Mouse (Mus musculus) retina, embryonic 14.5 days (tissue): ENCODE measurements around the gene Zfp740.

ENCODE experiments used
- DNase-seq: peaks from one replicate; pipeline ENCODE4 v3.0.0-alpha.2; 2015; ENCODE audit warnings: low spot score

The Zfp740 gene

DNA sequence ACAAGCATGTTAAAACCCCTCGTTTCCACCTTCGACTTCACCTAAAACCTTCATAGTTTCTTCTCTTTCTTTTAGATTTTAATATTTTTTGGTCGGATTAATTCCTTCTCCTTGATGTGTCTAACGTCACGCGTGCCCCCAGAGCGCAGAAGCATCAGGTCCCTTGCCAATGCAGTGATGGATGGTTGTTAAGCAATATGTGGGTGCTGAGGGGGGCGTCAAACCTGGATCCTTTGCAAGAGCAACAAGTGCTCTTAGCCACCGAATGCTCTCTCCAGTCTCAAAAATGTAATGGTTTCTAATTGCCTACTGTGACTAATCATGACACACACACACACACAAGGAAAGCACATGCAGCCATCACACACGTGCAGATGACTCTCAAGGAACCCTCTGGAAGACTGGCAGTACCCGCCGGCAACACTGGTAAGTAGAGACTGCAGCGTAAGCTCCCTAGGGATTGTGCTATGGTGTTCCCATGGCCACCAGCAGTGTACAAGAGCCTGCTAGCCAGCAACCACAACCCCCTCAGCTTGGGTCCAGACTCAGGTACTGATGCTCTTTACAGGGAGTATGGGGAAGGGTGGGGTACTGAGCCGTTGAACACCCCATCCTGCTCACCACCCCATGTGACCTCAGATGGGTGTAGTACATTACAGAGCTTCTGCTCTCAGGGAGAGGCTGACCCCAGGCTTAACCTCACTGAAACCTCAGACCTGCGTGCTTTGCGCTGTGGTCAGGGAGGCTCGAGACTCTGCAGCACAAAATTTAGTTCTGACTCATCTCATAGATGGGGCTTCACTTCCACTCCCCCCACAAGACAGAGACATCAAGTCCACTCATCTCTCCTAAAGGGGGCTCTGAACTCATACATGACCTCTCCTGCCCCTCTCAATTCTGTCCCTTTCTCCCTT lies 27.6 kb downstream of the Zfp740 start:
- no peak for DNase-seq

- no peak for DNase-seq
These were observed 28.7 kb downstream of the Zfp740 start, which contains the start of gene Itgb7 for GRCm38 (mm10) chr15:102231748-102232147. TSS of gene Itgb7 (minus strand) at chr15:102231944.

GRCm38 (mm10) chr15:102232764-102233163 lies 29.7 kb downstream of the Zfp740 start:
- DNase-seq, result no peak

GRCm38 (mm10) chr15:102233896-102234295 lies 30.8 kb downstream of the Zfp740 start:
- DNase-seq, result peak; percentile 55

DNA sequence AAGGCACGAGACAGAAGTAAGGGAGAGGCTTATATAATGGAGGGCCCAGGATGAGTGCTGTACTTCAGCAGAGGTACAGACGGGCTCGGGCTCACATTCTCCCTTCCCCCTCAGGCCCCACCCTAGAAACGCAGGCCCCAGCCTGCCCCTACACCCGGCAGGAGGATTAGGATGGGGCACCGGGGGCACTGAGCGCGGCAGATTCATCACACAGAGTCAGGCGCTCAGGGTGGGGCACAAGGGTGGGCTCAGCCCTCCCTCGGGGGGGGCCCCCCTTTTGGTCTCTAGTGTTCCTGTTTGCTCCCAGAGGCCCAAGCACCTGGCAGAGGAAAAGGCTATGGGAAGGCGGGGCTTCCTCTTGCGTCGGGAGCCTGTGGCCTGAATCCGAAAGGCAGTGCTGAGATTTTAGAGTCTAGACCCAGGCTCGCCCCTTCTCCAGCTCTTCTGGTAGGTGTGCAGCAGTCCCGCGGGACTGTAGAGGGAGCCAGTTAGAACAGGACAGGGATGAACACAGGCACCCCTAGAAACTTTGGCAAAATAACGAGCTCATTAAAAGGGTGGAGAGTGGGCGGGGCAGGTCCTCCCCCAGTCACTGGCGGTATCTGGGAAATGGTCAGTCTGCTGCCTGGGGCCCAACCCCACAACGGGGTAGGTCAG lies 32.5 kb downstream of the Zfp740 start:
- DNase-seq, result peak; percentile 57

DNA sequence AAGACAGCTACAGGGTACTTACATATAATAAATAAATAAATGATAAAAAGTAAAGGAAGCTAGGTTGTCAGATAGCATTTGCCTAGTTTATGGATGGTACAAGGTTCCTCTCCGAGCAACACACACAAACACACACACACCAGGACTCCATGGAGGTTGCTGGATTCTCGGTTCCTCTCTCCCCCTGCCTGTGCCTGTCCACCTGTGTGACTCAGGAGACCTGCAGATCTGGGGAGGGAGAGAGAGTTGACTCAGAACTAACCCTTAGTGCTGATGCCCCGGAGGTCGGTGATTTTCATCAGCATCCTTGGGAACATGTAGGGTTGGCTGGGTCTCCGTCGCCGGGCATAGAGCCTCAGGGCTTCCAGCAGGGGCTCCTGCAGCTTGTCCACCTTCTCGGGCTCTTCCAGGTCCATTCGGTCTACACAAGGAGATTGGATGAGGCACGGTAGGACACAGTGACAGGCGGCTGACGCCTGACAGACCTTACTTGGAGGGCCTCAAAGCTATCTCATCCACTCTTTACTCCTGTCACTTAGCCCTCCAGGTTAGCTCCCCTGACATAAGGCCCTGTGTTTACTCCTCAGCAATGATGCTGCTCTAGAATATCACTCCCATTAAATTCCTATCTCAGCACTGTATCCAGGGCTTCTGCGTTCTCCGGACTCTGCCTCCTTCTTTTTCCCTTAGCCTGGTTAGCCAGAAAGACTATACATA lies 35.7 kb downstream of the Zfp740 start:
- no peak for DNase-seq

DNA sequence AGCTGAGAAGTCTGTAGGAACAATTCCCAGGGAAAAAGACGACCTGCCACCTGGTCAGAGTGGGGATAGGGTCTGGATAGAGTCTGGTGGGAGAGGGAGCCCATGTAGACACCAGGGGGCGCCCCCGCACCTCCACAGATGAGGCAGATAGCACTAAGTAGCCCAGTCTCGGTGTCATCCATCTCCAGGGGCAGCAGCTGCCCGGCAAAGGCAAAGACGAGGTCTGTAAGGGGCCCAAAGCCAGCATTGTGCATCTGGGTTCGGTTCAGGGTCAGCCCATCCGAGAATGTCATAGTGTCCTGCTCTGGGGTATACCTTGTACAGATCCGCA lies 36.2 kb downstream of the Zfp740 start:
- peak; percentile 92 for DNase-seq

- no peak for DNase-seq
These were observed 36.8 kb downstream of the Zfp740 start for GRCm38 (mm10) chr15:102239851-102240250.

DNA sequence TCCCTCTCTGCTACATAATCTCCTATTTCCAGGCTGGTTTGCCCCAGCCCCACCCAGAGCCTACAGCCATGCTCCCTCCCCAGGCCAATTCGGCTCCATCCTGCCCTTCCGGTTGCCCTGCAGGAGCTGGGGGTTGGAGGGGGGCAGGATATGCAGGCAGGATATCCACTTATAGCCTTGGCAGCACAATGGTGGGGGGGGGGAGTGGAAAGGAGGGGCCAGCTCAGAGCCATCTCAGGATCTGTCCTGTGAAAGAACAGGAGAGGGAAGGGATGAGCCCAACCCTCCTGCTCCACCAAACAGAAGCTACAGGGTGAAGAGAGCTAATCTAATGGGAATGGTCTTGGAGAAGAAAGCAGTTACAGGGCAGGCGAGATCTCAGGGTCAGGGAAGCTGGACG lies 37.6 kb downstream of the Zfp740 start:
- no peak for DNase-seq

DNA sequence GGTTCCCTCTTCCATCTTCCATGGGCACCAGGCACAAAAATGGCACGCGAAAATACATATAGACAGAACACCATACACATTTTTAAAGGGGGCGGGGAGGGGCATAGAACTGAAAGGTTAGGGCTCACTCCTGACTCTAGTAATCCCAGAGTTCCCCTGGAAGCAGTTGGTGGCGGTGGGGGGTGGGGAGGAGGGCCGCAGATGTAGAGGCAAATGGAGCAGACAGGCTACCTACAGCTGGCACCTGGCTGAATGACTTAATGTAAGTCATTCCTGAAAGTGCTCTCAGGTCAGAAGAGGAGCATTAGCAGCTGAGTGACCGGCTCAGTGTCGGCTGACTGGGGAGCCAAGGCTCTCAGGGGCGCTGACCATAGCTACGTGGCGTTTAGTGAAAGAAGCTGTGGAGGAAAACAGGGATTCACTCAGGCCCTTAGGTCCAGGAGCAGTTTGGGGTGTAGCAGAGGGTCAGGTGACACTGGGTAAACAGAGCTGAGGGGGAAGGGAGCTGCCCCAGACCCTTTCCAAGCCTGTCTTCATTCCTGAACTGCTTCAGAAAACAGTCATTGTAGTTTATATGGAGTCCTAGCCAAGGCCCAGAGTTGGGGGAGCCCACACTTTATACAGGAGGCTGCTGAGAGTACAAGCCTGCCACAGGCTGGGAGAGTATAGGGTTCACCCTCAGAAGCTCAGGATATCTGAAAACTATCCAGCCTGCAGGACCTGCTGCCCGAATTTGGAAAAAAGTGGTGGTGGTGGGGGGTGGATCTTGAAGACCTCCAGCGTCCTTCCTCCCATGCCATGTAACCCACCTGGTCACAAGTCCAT lies 39.6 kb downstream of the Zfp740 start:
- no peak for DNase-seq

- DNase-seq, result no peak
These were observed 40.5 kb downstream of the Zfp740 start for GRCm38 (mm10) chr15:102243229-102244190.

DNA sequence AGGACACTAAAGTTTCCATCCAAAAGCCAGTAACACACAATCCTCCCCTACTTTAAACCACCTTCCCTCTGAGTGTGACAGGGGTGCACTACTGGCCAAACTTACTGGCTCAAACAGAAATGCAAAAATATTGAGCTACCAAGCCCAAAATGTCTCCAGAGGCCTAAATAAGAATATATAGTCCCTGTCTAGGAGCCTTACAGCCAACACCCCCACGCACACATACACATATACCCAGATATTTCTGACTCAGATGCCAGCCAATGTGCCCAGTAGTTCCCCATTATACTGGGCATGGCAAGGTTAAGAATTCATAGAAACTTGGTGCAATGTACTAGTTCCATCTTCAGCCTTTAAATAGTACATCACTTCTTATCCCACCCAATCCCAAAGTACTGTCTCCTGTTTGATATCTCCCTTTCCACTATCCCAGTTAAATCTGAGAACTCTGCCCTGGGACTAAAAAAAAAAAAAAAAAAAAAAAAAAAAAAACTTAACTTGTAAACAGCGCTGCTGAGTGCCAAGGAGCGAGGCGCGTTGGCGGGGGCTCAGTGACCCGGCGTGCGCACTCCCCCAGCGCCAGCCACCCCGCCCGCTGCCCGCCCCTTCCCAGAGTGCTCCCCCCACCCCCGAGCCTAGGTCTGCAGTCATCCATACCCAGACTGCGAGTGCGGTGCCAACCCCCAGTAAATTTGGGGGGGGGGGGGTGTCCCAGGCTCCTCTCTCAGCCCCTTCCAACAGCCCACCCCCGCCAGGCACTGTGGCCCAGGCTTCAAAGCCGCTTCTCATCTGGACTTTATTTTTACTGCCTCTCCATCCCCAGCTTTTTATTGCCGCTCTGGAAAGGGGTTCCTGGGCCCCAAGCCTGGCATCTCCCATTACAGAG lies 41.5 kb downstream of the Zfp740 start:
- no peak for DNase-seq

GRCm38 (mm10) chr15:102245461-102245881 lies 42.4 kb downstream of the Zfp740 start:
- DNase-seq, result no peak

DNA sequence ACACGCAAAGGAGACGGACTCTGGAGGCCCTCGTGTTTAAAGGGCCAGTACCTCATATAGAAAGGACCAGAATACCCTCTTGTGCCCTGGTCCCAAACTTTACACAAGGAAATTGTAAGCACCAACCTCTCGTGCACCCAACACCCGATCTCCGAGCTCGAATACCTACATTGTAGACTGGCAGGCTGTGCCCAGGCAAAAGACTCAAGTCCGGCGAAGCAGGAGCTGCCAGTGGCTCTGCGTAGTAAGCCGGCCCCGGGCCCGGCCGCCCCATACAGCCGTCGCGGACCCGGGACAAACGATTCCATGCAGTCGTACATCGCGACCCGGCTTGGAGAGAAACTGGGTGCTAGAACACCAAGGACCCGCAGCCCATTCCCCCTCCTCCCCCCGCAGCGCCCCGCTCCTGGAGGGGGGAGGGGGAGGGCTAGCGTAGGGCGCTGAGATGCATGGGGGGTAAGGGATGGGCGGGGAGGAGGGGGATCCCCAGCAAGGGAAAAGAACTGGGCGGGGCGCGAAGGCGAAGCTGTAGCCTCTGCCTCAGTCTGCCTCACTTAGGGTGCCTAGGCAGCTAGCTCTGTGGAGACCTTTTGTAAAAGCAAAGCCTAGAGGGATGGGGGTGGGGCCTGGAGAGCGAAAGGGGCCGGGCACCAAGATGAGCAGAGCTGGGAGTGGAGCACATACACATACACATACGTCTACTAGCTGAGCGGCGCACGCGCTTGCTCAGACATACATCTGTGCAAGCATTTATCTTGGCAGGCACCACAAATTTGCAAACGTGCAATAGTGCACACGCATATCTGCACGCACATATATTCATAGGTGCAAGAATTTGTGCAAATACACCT lies 43.1 kb downstream of the Zfp740 start:
- DNase-seq, result peak; percentile 58

DNA sequence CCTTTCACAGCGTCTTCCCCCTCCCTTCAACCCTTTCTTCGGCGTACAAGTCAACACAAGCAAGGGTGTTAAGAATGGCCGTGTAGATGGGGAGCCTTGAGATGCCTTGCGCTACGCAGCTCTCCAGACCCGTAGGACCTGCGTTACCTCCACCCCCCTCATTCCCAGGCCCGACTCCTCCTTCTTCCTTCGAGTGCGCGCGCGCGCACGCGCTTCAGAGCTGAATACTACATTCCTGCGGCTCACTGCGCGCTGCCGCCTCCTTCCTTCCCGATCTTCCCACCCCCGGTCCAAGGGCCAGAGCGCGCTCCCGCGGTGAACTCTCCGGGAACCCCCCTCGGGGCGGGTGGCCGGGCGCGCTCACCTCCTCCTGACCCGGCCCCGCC lies 43.8 kb downstream of the Zfp740 start:
- peak; percentile 83 for DNase-seq

DNA sequence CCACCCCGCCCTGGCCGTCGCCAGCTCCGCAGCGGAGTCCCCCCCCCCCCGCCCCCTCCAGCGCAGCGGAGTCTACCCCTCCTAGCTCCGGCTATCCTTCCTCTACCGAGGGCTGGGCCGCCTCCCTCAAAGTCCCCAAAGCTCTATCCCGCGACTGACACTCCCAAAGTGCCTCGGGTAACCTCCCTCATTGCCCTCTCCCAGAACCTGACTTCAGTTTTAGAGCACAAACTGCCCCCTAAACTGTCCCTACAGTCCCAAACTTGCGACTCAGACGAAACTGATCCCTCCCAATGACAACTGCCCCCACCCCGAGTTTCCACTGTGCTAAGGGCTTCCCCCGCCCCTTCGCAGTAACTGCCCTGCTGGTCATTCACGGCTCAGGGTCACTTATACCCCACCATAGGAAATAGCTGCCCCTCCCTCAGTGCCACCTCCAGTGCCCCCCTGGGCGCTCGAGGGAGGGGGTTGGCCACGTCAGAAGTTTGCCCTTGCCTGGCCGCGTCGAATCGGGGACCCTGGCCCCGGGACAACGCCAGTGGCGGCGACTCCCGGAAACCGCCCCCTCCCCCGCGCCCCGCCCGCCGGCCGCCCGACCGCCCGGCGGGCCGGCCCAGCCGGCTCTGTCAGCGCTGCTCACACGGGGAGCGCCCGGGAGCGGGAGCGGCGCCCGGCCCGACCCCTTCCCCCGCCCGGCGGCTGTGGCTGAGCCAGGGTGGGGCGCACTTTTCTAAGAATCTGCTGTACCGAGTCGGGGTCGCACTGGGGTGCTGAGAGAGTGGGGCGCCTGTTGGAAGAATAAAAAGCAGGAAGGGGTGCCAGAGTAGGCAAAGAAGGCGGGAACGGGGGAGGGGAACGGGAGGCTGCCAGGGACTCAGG lies 44.4 kb downstream of the Zfp740 start:
- DNase-seq, result peak; percentile 51

GRCm38 (mm10) chr15:102248131-102248811 lies 45.2 kb downstream of the Zfp740 start:
- no peak for DNase-seq
